Mouse (Mus musculus) megakaryocyte-erythroid progenitor cell, adult 5-6 weeks (primary cell): Measurements from ENCODE around the gene Slc10a1. TPM values are rescaled to one million over a fixed set of nuclear protein-coding genes. Genes with fewer than 3 reads are reported as not detected.
"Not testable (repeated sequence)": the region's sequence is repeated elsewhere in the genome, so short reads cannot be mapped to it uniquely, and the experiment has no call there.

ENCODE experiments used
- ATAC-seq: replicated peaks from 2 replicates; pipeline ENCODE4 v1.8.0; 2016; ENCODE audit warnings: mild to moderate bottlenecking, inconsistent platforms; ENCODE audit not compliant: severe bottlenecking, poor library complexity, low FRiP score, low TSS enrichment
- total RNA-seq, 2 experiments: library from RNA; stranded (forward) in 1 of 2; stranded (reverse) in 1 of 2; fragments of 200-1000, 215-1000 nt in 1 of 2; fragments of >200 nt in 1 of 2; fragmentation: Nextera tagmentation in 1 of 2; gene quantifications; 2 replicates each; pipeline ENCODE4 v1.2.3; 2014 to 2017

The Slc10a1 gene
- total RNA-seq, 2 experiments from 2014 or later, result not detected

DNA sequence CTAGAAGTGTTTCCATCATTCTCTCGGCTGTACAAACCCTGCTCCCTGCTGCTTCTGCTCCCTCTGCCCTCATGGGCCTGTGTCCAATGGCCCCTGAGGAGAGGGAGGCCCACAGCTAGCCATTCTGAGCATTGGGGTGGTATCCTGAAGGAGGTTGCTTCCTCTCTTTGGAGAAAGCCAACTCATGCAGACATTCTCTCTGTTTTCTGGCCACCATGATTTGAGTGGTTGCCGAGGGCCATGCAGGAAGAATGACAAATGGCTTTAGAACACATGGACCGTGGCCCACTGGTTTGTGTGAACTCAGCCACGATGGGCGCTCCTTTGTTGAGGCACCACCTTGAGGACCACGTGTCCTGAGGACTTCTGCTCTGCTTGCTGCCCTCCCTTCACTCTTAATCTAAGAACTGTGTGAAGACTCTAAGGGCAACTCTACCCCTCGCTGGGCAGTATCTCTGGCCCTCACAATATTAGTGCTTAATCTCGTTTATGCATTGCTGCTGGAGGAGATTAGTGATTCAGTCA, 1.7 kb upstream of the Slc10a1 start:
- no peak for ATAC-seq

- ATAC-seq, result no peak
Observed at GRCm38 (mm10) chr12:80967918-80968317, 587 bp downstream of the Slc10a1 start.

- no peak for ATAC-seq
Observed at GRCm38 (mm10) chr12:80966059-80966838, 2.3 kb downstream of the Slc10a1 start.

- no peak for ATAC-seq
Observed at GRCm38 (mm10) chr12:80962566-80962965, 5.9 kb downstream of the Slc10a1 start.

DNA sequence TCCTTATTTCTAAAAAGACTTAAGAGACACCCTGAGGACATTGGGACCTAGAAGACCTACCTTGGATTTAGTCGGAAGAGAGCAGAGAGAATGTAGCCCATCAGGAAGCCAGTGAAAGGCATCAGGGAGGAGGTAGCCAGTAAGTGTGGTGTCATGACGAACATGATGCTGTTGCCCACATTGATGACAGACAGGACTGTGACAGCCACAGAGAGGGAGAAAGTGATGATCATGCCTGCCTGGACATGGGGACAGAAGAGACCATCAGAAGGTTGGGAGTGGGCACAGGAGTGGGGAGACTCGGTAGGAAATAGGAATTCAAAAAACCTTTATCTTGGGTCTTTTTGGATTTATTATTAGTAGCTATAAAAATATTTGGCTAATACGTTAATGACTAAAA, 10.5 kb downstream of the Slc10a1 start:
- no peak for ATAC-seq

- no peak for ATAC-seq
Observed at GRCm38 (mm10) chr12:80956039-80956438, 12.5 kb downstream of the Slc10a1 start.

DNA sequence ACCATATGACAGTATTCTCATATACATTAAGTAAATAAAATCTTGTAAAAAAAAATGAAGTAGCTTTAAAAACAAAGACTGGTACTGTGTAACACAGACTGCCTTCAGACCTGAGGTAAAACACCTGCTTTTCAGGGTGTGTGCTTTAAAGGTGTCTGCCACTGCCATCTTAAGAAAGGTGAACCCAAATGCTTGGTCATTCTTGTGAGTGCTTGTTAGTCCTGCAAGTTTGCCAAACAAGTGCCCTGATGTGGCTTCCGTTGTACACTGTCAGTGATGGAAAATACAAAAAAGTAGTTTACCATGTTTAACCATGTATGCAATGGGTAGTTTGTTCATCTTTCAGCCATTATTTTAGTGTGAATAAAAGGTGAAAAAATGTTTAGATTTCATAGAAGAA, 16.0 kb downstream of the Slc10a1 start:
- 0 out of 2 replicates have a peak, but pooled peaks have one; percentile 11 for ATAC-seq

- 0 out of 2 replicates have a peak, but pooled peaks have one; percentile 24 for ATAC-seq
Observed at GRCm38 (mm10) chr12:80951640-80952219, 16.8 kb downstream of the Slc10a1 start.

- not testable (repeated sequence) for ATAC-seq
Observed at GRCm38 (mm10) chr12:80949603-80950002, 18.9 kb downstream of the Slc10a1 start.

GRCm38 (mm10) chr12:80948202-80948601, 20.3 kb downstream of the Slc10a1 start:
- ATAC-seq, result no peak

DNA sequence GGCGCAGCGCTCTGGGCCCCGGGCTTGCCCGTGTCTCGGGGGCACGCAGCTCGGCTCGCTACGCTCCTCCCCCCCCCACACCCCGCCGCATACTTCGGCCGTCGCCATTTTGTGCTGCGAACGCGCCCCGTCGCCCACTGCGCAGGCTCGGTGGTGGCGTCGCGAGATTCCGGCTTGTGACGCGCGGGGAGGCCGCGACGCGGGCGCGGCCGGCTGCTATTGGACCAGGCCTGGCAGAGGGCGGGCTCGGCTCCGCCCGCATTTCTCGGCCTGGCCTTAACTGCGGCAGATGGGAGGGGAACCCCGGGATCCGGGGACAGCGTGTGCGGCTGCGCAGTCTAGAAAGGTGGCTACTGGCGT, 22.5 kb downstream of the Slc10a1 start:
- ATAC-seq, result peak; percentile 80

- peak; percentile 78 for ATAC-seq
Observed at GRCm38 (mm10) chr12:80945334-80945995, 23.0 kb downstream of the Slc10a1 start, which contains the start of gene Srsf5. Gene Srsf5 (plus strand): TSS chr12:80945504.

DNA sequence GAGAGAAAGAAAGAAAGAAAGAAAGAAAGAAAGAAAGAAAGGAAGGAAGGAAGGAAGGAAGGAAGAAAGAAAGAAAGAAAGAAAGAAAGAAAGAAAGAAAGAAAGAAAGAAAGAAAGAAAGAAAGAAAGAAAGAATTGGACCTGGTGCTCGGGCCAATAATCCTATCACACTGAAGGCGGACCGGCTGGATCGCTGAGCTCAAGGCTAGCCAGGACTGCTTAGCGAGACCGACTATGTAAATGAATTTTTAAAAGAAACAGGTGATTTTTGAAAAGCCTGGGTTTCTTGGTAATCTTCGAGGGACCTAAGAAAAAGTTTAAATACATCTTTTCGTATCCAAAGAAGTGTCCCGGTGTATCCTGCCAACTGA, 23.6 kb downstream of the Slc10a1 start:
- ATAC-seq, result peak; percentile 18; the same call in 1 of the 2 replicates

GRCm38 (mm10) chr12:80944204-80944603, 24.3 kb downstream of the Slc10a1 start:
- no peak for ATAC-seq

GRCm38 (mm10) chr12:80943395-80943794, 25.1 kb downstream of the Slc10a1 start:
- ATAC-seq, result peak; percentile 32

- no peak for ATAC-seq
Observed at GRCm38 (mm10) chr12:80941886-80942285, 26.6 kb downstream of the Slc10a1 start.

- ATAC-seq, result no peak
Observed at GRCm38 (mm10) chr12:80939165-80939564, 29.3 kb downstream of the Slc10a1 start.

GRCm38 (mm10) chr12:80938642-80939041, 29.9 kb downstream of the Slc10a1 start:
- peak; percentile 55 for ATAC-seq

DNA sequence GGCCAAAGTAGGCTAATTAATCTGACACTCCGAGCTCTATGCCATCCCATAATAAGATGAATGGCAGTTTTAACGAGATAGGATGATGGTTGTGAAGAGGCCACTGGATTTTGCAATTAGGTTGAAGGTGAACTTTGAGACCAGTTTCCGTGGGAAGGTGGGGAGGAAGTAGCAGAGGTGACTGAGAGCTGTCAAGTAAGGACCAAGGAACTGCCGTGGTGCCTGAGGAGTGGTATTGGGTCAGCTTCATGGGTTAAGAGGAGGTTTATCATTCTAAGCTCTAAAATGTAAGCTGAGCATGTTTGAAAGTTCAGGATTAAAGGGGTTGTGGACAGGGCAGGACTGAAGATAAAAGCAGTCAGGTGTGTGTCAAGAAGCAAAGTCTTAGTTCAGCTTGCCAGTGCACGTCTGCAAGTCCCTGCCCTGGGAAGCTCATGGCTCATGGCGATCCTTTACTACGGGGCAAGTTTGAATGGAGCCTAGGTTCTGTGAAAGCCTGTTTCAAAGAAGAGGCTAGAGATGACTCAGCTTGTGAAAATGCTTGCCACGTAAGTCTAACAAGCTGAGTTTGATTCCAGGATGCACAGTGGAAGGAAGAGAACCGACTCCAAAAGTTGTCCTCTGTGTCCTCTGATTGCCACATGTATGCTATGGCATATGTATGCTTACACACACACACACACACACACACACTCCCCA, 31.0 kb downstream of the Slc10a1 start:
- no peak for ATAC-seq

DNA sequence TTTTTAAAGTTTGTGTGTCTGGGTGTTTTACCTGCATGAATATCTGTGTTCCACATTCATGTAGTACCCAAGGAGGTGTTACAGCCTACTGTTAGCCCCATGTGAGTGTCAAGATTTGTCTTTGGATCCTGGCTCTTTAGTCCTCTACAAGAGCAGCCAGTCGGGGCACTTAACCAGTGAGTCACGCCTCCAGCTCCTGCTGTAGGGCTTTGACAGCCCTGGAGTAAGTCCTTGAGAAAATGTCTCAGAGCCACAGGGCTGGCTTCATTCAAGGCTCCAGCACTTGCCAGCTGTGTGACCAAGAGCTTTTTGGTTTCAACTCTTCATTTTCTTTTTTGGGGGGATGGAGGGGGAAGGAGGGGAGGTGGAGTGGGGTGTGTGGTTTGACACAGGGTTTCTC, 31.8 kb downstream of the Slc10a1 start:
- no peak for ATAC-seq
